Mouse (Mus musculus) gastrocnemius, postnatal 14 days (tissue): Measurements from ENCODE around the gene Pou2f3. TPM values are rescaled to one million over a fixed set of nuclear protein-coding genes. Genes with fewer than 3 reads are reported as not detected.

ENCODE experiments used
- DNase-seq: peaks from one replicate; pipeline ENCODE4 v3.0.0; 2021; ENCODE audit warnings: mixed read lengths
- intact Hi-C: fragments of 180-260 bp; cut with DNase I; formaldehyde crosslinking; loops from one replicate; pipeline ENCODE4 v1.15.1; 2025; ENCODE audit warnings: low total_unique reads
- long read RNA-seq, 2 experiments: library from polyadenylated mRNA; stranded (forward); transcript quantifications; one replicate each; pipeline ENCODE4 v2.0.0; 2021
- total RNA-seq, 2 experiments: library from RNA; stranded (reverse); gene quantifications; 2 replicates each; pipeline ENCODE4 v1.2.3; 2021

Gene Pou2f3
- total RNA-seq = under 1 TPM in 1 of 2 experiments, not detected in 1; 0.11 TPM
- long read RNA-seq, experiment 1 = 0 reads
- long read RNA-seq, experiment 2 = 0 reads

DNA sequence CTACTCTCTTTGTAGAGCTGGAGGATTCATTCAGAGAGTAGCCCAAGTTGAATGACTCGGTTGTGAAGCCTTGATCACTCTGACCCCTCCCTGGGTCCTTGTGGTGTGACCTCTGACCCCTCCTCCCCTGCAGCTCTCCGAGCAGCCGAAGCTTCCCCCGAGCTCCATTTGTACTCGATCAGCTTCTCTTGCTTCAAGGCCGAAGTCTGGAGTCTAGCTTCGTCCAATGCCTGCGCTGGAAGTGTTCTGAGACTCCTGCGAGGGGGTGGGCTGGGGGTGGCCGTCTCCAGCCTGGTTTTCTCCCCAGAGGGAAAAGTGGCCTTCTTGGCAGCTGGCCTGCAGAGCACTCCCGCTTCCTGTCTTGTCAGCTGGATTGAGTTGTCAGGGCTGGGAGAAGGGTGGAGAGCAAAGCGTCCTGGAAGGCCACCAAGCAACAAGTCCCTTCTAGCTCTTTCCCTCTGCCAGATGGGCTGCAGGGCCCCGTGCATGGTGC is at the start of gene Pou2f3:
Gene Pou2f3 (minus strand): TSS at position 180 of the 493 bp plus-strand sequence.
- DNase-seq = peak; percentile 81
- intact Hi-C loops = loop anchor here (2.0 kb wide), 1 partner anchor 67 kb away; no protein-coding TSS in a partner anchor

DNA sequence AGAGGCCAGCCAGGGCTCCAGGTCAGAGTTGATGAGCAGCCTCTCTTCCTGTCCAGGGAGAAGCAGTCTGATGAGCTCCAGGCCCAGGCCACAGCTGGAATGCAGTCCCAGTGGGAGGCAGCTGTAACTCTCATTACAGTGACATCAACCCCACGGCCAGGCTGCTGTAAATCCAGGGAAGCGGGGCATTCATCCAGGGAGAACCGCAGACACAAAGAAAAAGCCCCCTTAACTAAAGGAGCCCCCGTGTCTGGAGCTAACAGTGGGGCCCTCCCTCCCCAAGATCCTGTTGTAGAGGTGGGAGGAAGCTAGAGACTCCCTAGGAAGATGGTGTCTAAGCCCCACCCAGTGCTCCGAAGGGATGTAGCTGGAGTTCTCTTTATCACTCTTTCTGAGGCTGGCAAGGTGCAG is 43.1 kb upstream of the Pou2f3 start:
- peak; percentile 83 for DNase-seq
- intact Hi-C loops = no loop called here

DNA sequence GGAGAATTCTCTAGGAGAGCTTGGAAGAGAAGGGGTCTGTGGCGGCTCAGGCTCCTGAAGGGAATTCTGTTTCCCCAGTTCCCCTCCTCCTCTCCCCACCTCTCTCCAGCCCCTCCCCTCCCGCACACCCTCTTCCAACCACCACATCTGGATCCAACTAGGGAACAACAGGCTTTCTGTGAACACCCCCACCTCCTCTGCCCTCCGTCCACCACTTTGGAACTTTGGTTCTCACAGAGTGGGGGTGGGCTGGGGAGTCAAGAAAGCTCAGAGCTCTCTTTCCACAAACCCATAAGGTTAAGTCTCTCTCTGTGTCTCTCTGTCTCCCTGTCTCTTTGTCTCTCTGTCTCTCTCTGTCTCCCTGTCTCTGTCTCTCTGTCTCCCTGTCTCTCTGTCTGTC is 42.6 kb upstream of the Pou2f3 start:
- DNase-seq = no peak
- intact Hi-C loops = no loop called here

DNA sequence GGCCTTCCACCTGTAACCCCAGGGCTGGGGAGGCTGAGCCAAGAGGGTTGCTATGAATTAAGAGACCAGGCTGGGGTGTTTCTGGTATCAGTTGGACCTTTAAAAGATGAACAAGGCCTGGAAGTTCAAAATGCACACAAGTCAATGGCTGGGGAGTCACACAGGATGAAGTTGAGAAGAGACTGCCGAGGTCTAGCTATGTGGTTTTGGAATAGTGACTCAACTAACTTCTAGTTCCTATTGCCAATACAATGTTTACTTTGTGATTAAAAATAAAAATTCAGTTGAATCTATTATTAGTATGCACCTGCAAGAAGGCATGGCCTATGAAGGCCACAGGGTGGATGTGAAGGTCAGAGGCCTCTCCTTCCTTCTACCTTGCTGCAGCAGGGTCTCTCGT is 41.6 kb upstream of the Pou2f3 start:
- no peak for DNase-seq
- intact Hi-C loops = no loop called here

DNA sequence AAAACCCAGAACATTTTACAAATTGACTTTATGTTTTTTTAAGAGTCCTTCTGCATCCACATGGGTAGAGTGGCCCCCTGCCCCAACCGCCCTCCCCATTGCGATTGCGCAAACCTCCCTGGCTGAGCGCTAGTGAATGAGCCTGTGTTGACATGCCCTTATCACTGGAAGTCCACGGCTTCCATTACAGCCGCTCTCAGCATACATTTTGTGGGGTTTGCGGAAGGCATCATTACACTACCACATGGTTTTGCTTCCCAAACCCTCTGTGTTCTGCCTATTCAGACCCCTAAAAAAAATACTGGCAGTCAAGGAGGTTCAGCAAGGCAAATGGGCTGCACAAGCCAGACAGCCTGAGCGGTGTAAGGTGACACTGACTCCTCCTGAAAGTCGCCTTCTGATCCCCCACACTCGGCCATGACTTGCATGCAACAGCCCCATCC is 36.6 kb upstream of the Pou2f3 start:
- intact Hi-C loops = no loop called here
- DNase-seq = no peak

DNA sequence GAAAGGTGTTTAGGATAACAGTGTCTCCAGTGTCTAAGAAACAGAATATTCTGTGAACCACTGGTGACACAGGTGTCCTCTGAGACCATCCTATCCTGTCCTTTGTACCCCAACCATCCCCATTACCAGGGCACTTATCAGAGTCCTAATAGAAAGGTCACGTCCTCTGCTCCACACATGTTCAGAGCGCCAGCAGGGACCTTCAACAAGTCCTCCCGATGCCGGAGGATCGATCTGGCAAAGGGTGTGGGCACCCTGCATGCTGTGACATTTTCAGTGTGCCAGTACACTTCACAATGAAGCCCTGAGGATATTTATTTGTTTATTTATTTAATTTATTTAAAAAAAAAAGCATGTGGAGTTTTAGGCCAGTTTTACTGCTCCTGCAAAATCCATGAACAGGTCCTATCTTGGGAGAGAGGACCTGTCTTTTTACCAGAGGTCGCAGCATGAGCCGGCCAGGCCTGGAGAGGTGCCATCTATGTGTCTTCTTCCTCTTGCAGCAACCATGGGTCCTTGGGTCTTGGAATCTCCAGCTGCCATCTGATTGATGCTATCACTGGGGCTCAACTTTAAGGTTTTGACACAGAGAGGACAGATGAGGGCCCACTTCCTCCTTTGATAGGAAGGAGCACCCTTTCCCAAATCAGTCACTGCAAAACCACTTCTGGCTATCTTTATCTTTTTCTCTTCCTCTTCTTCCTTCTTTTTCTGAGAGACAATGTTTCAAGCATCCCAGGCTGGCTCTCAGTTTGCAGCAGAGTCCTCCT is 35.8 kb upstream of the Pou2f3 start:
- DNase-seq = no peak
- intact Hi-C loops = no loop called here

DNA sequence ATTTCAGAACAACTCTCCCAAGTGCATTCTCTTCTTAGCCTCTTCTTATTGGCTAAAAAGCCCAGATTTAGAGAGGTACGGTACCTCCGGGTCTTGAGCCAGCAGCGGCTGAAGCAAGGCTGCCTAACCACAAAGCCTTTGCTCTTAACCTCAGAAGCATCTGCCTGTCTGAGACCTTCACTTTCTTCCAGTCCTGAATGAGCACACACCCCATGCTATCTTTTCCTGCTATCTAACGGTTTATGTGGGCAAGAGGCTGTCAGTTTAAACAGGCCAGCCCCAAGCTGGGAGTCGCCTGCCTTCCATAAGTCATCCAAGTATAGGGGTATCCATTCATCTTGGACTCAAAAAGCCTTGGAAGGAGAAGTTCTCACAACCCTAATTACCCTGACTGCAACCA is 32.3 kb upstream of the Pou2f3 start:
- no peak for DNase-seq
- intact Hi-C loops = no loop called here

DNA sequence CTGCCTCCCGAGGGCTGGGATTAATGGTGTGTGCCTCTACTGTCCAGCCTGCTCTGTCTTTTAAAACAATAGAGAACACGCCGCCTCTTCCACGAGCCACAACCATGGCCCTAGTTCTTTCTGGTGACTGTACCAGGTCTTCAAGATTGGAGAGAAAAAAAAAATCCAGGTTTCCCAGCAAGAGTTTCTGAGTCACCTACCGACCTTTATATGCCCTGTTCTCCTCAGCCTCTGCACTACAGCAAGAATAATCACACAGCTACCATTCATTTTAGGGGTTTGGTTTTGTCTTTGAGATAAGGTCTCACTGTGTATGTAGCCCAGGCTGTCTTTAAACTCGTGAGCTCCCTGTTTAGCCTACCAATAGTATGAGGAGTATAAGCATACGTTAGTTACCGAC is 31.8 kb upstream of the Pou2f3 start:
- intact Hi-C loops = no loop called here

DNA sequence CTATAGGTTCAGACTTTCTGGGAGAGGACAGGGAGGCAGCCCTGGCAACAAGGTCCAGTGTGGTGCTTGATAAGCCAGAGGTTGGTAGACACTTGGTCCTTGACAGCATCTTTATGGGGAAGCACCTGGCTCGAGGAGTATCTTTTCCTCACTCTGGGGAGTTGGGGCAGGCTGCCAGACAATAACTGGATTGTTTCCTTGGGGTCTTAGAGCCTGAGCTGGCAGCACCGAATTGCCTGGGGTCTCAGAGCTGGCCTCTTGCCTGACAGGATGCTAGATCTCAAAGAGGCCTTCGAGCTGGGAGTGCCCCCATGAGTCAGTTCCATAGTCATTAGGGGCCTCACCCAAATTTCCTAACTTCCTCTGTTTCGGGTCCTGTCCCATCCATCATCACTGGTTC is 31.1 kb upstream of the Pou2f3 start:
- DNase-seq = no peak
- intact Hi-C loops = no loop called here

More for the DNA sequence above, 31.8 kb upstream of the Pou2f3 start:
- DNase-seq = no peak

DNA sequence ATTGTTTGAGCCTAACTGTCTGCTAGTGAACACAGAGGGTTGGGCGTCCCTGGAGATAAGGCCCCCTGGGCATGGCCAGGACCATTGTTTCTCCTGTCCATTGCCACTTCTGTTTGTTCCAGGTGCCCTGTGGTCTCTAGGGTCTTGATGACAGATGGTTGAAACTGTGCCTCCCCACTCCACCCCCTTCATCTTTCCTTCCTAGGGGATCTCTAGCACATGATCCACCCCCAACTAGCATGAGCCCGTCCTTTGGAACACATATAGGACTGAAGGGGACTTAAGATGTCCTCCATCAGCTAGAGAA is 30.4 kb upstream of the Pou2f3 start:
- intact Hi-C loops = no loop called here
- DNase-seq = no peak

DNA sequence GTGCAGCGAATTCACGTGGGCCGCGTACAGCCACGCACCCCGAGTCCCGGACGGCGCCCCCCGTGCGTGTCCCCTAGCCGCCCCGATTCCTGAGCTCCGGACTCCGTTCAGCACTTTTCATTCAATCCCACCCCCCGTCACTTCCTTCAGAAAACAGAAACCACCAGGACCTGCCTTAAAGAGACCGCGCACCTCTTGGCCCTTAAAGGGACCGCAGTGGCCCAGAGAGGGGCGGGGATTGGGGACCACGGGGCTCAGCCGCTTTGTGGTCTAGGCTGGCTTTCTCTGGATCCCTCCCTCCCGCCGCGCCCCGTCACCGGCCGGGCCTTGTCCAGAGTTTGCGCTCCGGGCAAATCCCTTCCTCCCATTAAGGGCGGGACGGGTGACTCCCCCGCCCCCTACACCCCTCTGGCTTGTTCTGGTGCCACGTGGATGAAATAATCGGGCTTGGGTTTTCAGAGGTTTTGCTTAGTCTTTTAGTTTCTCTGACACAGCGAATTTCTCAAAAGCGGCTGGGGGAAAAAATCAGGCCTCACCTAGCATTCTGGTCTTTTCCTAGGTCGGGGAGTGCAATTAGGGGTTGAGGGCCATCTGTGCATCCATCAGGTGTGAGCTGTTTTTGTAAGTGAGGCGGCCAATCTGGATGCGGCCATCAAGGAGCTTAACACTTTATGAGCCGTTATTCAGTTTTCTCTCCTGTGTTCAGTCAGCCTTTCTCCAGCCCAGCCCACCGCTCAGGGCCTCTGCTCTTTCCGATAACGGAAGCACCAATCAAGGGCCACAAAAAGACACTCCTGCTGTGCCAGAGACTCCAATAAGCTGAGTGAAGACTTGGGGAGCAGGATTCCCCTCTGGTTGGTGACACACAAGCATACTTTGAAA is 29.8 kb upstream of the Pou2f3 start, which contains the start of gene Oaf:
Gene Oaf (minus strand): TSS at position 200 of the 882 bp plus-strand sequence.
- intact Hi-C loops = no loop called here
- DNase-seq = peak; percentile 95

DNA sequence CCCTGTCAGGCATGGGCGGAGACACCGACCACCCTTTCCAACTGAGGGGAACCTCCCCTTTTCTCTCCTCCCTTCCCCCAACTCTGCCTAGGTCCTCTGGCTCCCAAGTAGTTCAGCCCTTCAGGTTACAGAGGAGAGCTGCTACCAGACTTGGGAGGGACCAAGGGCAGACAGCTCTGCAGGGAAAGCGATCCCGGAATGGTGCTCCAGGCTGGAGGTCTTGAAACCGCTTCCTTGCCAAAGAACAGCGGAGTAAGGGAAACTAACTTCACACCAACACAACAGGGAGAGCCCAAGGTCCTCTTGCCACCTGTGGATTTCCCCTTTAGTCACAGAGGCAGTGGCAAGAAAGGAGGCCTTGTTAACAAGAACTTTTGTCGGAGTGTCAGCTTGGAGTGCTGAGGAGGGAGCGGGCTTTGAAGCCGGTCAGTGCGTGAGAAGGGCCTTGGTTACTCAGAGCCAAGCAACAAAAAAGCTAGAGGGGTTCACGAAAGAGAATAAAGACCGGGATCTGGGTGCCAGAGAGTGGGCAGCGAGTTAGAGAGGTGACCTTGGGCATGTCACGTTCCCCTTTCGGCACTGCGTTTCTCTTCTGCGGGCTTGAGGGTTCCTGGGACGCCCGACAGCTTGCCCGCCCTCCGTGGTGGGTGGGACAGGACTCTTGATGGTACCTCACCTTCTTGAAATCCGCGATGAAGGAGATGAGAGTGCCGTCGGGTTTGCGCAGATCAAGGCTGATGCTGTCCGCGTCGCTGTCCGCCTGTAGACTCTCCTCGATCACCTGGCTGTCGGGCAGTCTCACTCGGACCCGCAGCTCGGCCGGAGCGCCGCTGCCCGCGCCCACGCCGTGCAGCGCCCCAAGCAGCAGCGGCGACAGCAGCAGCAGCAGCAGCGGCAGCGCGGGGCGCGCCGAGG is 28.7 kb upstream of the Pou2f3 start:
- intact Hi-C loops = no loop called here

DNA sequence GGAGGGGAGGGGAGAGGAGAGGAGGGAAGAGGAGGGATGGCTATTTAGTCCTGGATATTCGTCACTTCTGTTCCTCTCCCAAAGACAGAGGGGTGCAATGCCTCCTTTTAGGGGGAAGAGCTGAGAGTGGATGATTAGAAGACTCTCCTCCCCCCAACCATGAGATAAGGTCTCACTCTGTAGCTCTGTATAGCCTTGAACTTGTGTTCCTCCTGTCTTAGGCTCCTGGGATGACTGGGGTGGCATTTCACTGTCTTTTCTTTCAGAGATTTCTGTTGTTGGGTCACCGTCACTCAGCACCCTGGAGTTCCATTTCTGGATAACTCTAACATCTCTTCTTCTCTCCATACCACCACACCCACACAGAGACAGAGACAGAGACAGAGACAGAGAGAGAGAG is 28.0 kb upstream of the Pou2f3 start:
- no peak for DNase-seq
- intact Hi-C loops = no loop called here

More for the DNA sequence above, 28.7 kb upstream of the Pou2f3 start:
- DNase-seq = no peak

DNA sequence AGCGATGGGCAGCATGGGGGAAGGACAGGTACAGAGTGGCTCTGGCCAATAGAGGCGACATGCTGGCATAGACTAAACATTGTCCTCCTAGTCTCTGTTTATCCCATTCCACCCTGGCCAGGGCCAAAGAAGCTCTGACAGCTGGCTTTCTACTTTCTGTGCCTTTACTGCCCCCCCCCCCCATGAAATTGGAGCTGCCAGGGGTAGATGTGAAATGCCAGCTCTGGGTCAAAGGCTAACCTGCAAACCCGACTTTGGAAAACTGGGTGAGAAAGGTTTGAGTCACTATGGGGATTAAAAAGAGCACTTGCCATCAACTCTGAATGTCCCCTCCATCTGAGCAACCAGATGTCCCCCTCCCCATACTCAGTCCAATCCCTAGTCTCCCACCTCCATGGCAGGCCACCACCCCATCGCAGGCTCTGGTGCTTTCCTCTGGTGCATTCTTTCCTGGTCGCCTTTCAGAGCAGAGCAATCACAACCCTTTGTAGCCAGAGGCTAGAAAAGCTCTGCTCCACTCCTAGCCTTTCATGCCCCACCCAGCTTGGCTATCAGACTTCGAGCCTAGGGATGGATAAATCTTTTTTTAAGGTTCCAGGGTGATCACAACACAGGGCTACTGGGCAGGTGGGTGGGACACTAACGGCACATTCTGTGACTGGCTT is 27.1 kb upstream of the Pou2f3 start:
- intact Hi-C loops = no loop called here
- no peak for DNase-seq

DNA sequence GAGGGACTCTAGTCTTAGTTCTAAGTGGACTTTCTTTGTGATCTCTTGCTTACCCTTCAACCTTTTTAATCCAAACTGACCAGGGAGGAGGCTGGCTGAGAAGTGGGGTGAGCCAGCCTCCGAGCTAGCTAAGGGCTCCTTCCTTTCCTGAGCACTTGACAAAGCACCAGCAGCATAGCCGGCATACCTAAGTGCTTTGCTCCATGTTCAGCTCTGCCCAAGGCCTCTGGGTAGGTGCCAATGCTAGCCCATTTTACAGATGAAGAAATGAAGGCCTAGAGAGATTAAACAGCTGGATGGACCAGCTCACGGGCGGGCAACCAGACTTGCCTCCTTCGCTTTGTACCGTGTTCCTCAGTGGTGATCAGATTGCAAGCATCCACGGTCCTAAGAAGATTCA is 26.4 kb upstream of the Pou2f3 start:
- DNase-seq = no peak
- intact Hi-C loops = no loop called here

DNA sequence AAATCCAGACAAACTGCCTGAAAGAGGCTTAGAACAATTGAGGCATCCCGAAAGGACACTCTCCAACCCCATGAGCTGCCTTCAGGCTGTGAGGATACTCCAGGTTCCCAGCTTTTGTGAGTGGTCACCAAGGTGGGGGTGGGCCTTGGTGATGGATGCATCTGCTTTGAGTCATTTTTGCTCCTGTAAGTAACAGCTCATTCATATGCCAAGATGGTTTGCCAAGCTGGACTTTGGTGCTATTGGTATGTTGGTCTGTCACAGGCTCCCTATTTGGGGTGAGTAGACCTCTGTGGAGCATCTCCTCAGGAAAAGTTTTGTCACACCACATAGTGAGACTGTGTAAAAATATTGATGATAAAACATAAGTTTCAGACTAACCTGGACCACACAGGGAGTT is 25.9 kb upstream of the Pou2f3 start:
- no peak for DNase-seq
- intact Hi-C loops = no loop called here

DNA sequence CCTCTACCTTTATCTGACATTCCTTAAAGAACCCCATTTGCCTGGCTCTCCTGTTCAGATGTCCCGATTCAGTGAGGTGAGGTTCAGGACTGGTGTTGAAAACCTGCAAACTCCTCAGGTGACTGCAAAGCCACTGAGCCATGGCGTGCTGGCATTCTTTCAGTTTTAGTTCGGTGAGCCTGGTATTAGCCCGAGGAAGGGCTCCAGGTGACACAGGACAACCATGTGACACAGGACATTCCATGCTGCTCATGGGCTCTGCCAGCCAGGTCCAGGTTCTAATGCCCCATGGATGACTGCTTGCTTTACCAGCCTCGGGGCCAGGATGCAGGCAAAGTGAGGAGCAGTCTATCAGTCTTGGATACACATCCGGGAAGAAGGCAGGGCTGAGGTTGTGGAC is 25.2 kb upstream of the Pou2f3 start:
- DNase-seq = no peak
- intact Hi-C loops = no loop called here

DNA sequence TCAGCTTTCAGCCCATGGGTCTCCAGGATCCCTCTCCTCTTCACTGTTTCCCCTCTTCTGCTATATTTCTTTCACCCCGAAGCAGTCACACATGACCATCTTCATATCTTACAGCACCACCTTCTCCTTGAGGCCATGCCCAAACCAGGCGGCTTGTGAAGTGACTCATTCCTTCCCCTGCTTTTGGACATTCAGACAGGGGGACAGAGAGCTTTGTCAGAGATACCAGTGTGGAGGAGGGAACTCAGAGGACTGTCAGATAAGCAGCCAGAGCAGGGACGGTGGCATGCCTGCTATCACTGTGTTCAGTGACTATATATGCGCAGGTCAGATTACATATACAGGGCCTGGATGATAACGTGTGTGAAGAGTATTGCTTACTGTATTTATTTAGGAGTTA is 24.3 kb upstream of the Pou2f3 start:
- intact Hi-C loops = no loop called here
- no peak for DNase-seq

DNA sequence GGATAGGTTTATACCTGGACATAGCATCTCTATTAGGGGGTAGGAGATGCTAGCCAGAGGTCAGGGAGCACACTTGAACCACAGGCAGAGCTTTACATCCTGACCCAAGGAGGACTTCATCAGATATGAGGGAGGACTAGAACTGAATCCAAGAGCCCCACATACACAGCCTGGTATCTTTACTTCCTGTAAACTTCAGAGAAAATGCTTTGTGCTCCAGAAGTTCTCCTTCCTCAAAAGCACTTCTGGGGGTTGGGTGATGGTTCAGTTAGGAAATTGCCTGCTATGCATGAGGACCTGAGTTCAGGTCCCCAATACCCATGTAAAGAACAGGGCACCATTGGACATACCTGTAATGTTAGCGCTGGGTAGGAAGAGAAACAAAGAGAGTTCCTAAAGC is 23.3 kb upstream of the Pou2f3 start:
- intact Hi-C loops = no loop called here

More for the DNA sequence above, 23.3 kb upstream of the Pou2f3 start:
- no peak for DNase-seq
